Mouse (Mus musculus) skeletal muscle tissue, adult 2 months (tissue): ENCODE results near the gene Shc3.

ENCODE experiments used
- DNase-seq: peaks from one replicate; pipeline ENCODE4 v3.0.0-alpha.2; 2012; ENCODE audit warnings: low read depth, low spot score

Shc3 gene

DNA sequence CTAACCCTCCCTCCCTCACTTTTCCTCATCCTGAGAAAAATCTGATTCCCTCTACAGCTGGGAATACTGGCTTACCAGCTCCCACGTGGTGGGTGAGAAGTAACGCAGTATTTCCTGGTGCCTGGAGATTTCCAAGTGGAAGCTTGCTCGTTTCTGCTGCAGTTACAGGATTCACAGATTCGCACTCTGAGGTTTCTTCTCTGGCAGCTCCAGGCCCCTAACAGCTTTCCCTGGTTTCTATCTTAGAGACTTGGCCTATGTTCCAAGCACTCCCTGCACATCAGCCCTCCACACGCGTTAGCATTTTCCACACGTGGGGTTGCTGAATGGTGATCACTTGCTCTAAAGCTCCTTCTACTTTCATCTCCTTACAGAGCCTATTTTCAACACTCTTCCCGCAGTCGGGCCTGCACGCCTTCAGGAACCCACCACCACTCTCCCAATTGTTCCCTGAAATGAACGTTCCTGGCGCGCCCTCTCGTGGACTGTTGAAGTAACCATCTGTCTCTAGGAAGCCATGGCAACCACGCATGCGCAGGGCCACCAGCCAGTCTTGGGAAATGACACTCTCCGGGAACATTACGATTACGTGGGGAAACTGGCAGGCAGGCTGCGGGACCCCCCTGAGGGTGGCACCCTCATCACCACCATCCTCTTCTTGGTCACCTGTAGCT is 150.8 kb downstream of the Shc3 start:
- peak; percentile 83 for DNase-seq

- DNase-seq: no peak
These were observed 151.4 kb downstream of the Shc3 start for GRCm38 (mm10) chr13:51417796-51418195.

- DNase-seq: no peak
These were observed 152.5 kb downstream of the Shc3 start for GRCm38 (mm10) chr13:51416727-51417126.

GRCm38 (mm10) chr13:51413461-51413860 is 155.8 kb downstream of the Shc3 start:
- no peak for DNase-seq

DNA sequence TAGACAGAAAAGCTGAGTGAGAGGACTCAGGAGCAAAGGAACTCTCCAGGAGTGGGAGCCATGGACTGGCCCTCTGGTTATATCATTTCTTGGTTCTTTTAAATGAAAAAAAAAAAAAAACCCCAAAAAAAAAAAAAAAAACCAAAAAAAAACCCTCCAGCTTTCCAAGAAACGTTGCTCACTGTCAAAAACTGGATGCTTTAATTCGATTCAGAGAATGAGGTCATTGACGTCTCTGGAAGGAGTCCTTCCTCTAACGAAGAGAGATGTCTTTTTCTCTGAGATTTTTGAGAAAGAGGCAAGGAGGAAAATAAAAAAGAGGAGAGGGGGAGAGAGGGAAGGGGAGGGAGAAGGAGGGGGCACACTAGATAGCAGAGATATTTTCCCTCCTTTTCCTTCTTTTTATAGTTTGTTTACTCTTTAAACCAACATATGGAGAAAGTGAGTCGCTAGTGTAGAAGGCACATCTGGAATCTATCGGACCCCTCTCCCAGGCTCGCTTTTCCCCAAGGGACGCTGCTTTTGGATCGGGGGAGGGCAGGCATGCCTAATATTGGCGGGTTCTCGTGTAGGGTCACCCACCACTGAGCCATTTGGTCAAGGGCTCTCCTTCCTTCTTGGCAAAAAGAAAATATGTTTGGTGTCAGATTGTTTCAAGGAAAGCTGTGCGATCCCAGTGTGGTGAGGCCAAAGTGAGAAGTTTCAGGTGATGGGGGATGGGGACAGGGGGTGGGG is 157.4 kb downstream of the Shc3 start:
- DNase-seq: no peak

- no peak for DNase-seq
These were observed 158.0 kb downstream of the Shc3 start for GRCm38 (mm10) chr13:51411243-51411642.

GRCm38 (mm10) chr13:51409936-51410481 is 159.2 kb downstream of the Shc3 start:
- DNase-seq: no peak

GRCm38 (mm10) chr13:51408519-51409001 is 160.7 kb downstream of the Shc3 start, which contains the start of gene S1pr3:
S1pr3 (plus strand) TSS chr13:51408639.
- peak; percentile 43 for DNase-seq

GRCm38 (mm10) chr13:51407541-51408217 is 161.5 kb downstream of the Shc3 start:
- DNase-seq: peak; percentile 60

- no peak for DNase-seq
These were observed 163.4 kb downstream of the Shc3 start for GRCm38 (mm10) chr13:51405731-51406320.

- DNase-seq: no peak
These were observed 164.7 kb downstream of the Shc3 start for GRCm38 (mm10) chr13:51404566-51404965.

GRCm38 (mm10) chr13:51400736-51401501 is 168.3 kb downstream of the Shc3 start:
- no peak for DNase-seq

DNA sequence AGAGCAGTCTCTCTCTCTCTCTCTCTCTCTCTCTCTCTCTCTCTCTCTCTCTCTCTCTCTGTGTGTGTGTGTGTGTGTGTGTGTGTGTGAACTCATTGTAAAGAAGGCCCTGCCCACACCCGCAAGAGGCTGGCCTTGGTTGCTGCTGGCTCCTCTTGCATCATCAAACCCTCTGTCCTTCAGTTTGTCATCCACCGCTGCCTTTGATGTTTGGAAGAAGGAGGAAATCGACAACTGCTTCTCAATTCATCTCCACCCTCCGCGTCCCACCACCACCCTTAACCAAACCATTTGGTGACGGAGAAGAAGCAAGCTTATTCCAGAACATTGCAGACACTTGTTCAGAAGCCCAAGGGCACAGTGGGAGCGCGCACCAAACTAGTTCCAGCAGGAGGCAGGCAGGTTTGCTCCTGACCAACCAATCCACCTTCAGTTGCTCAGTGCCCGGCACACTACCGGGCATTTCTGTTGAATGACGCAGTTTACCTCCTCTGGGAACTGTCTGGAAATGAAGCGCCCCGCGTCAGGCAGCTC is 169.0 kb downstream of the Shc3 start:
- no peak for DNase-seq

DNA sequence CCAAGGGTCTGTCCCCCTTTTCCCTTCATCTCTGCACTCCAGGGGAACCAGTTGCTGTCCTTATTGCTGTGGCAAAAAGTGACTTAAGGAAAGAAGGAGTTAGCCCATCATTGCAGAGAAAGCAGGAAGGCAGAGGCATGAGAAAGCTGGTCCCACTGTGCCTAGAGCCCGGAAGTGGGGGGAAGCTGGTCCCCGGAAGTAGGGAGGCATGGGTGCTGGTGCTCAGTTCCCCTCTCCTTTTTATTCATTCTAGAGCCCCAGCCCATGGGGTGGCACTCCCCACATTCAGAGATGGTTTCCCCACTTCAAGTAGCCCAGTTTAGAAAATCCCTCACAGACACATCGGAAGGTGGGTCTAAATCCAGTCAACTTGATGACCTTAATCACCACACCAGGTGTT is 169.7 kb downstream of the Shc3 start:
- DNase-seq: no peak

- DNase-seq: no peak
These were observed 171.4 kb downstream of the Shc3 start for GRCm38 (mm10) chr13:51397861-51398260.

DNA sequence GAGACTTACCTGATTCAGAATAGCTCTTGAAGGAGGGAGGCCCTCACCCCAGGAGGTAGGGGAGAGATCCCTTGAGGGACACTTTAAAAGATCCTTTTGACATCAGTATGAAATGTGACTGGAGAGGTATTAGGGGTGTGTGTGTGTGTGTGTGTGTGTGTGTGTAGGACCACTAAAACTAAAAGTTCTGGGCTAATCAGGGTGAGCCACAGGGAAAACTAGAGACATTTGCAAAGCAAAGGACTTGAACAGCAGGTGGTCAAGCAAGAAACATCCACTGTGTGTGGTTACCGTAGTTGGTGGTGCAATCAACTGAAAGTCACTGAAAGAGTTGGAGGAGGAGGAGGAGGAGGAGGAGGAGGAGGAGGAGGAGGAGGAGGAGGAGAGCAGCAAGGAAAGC is 177.0 kb downstream of the Shc3 start:
- no peak for DNase-seq

DNA sequence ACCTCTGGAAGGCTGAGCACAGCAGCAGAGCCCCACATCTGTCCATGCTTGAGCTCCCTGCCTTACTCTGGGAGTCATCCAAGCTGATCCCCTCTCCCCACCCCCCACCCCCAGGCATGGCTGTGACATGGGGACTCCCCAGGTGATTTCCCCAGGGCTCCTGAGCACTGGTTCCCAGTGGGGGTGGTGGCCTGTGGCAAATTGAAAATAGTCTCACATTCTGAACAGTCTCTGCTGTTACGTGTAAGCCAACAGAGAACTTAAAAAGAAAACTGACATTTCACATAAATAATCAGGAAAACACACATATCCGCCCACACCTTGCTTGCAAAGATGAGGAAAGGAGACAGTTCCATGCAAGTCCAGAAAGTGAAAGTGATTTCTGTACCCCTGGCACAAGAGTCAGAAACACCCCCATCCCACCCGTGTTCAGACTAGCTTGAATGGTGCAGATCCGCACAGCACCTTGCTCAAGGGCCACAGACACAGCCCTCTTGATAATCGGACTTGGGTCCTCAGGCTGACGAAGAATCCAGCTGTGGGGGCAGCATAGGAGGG is 177.8 kb downstream of the Shc3 start:
- DNase-seq: no peak

DNA sequence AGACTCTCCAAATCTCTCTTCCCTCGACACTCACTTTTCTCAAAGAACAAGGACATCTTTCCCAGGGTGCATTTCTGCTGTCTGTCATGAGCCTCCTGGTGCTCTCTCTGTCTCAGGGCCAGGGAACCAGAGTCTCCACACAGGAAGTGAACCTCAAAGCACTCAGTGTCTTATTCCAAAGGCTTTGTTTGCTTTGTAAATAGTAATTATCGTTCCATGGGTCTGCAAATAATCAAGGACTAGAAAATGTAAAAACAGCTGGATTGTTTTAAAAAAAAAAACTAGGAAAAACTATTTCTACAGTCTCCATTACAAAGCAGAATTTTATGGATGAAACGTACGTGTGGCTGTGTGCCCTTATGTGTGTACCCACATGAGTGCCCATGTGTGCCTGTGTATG is 178.8 kb downstream of the Shc3 start:
- no peak for DNase-seq

DNA sequence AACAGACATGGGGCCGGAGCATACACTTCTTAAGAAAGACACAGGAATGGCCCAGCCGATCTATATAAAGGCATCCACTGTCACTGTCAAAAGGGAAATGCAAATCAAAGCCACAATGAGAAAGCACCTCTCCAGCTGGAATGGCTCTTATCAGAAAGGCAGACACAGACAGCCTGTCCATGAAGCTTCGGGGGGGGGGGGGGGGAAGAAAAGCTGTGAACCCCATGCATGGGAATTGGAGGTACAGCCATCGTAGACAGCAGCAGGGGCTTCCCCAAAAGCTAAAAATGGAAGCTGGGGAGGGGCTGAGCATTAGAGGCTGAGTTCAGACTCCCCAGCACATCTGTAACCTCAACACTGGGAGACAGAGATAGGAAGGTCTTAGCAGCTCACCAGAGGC is 181.3 kb downstream of the Shc3 start:
- no peak for DNase-seq

DNA sequence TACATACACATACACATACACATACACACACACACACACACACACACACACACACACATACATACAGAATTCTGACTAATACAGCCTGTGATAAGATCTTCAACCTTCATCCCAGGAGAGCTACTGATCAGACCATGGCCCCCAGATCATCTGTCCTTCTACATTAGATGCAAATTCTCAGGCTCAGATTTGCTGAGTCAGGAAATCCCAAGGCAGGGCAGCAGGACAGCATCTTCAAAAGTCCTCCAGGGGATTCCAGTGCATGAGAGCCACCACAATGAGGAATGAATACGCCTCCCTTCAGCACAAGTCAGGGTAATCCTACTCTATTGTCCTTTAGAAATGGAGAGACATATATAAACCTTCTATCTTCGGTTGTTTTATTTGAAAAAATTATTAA is 184.3 kb downstream of the Shc3 start:
- DNase-seq: no peak
